Mouse (Mus musculus): ENCODE data around the gene Oaz1. TPM values are rescaled to one million over a fixed set of nuclear protein-coding genes. Genes with fewer than 3 reads are reported as not detected.

Gene Oaz1
- polyA plus RNA-seq, 1 experiment = 1,045 TPM

DNA sequence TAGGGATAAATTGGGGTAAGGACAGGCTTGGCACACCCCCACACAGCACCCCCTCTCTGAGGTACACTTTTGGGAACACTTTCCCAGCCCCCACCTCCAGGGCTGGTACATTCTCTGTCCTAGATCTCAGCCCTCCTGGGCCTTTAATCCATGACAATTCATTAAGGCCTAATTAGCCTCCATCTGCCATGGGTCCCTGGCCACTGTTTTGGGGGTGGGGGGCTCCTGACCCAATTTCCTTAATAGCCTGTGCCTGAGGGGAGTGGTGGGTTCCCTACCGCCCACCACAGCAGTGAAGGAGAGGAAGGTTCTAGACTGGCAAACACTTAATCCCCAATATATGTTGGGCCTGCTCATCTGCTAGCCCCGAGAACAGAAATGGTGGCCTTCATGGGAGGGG lies 15.2 kb downstream of the Oaz1 start:
- WGBS = 79% methylated on average over 2 of the region's 2 CpGs
- no peak for DNase-seq

DNA sequence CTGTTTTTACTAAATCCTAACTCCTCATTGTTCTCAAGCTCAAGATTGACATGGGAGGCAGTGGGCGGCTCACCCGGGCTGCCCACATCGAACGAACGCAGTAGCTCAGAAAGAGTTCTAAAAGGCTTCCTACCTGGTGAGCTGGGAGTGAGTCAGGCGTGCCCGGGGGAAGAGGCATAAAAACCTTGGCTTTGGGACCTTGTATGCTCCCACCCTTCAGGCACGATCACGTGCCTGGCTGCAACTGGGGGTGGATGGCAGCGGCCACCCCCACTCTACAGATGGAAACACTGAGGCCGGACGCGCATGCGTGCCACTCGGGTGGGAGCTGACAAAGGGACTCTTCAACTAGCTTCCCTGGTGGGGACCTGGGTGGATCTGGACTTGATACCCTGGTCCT lies 15.9 kb downstream of the Oaz1 start:
- Histone ChIP-seq H3K27me3 (replicated peaks; ENCODE audit: control insufficient read depth, insufficient read depth, low read length) (no peaks in the 10 kb centered on the region; the same call in 1 of the 2 replicates), H3K36me3 (ENCODE audit: control insufficient read depth, insufficient read depth, low read length) (no peaks in the 10 kb centered on the region), H3K4me1 (ENCODE audit: control insufficient read depth, insufficient read depth, low read length) (no peaks in the 10 kb centered on the region), H3K27ac (ENCODE audit: insufficient read depth, low read depth, low read length) (no peak overlapping the region), H3K4me3 (ENCODE audit: insufficient read depth, low read depth, low read length) (no peak overlapping the region)
- no peak for DNase-seq
- WGBS = 77% methylated on average over 15 of the region's 15 CpGs
- no peak for TF ChIP-seq CTCF (conservative IDR thresholded peaks at IDR 0.05; ENCODE audit: insufficient read depth, insufficient read length, low read depth, low read length)
- TF ChIP-seq POLR2A (IDR thresholded peaks at IDR 0.05; ENCODE audit: low read depth, low read length) = no peak

More for the DNA sequence above, 15.2 kb downstream of the Oaz1 start:
- Histone ChIP-seq H3K36me3 (ENCODE audit: control insufficient read depth, insufficient read depth, low read length) (no peaks in the 10 kb centered on the region), H3K4me1 (ENCODE audit: control insufficient read depth, insufficient read depth, low read length) (no peaks in the 10 kb centered on the region), H3K27me3 (replicated peaks; ENCODE audit: control insufficient read depth, insufficient read depth, low read length) (no peaks in the 10 kb centered on the region; the same call in 1 of the 2 replicates), H3K27ac (ENCODE audit: insufficient read depth, low read depth, low read length) (no peak overlapping the region), H3K4me3 (ENCODE audit: insufficient read depth, low read depth, low read length) (no peak overlapping the region)
- no peak for TF ChIP-seq POLR2A (IDR thresholded peaks at IDR 0.05; ENCODE audit: low read depth, low read length)
- no peak for TF ChIP-seq CTCF (conservative IDR thresholded peaks at IDR 0.05; ENCODE audit: insufficient read depth, insufficient read length, low read depth, low read length)

DNA sequence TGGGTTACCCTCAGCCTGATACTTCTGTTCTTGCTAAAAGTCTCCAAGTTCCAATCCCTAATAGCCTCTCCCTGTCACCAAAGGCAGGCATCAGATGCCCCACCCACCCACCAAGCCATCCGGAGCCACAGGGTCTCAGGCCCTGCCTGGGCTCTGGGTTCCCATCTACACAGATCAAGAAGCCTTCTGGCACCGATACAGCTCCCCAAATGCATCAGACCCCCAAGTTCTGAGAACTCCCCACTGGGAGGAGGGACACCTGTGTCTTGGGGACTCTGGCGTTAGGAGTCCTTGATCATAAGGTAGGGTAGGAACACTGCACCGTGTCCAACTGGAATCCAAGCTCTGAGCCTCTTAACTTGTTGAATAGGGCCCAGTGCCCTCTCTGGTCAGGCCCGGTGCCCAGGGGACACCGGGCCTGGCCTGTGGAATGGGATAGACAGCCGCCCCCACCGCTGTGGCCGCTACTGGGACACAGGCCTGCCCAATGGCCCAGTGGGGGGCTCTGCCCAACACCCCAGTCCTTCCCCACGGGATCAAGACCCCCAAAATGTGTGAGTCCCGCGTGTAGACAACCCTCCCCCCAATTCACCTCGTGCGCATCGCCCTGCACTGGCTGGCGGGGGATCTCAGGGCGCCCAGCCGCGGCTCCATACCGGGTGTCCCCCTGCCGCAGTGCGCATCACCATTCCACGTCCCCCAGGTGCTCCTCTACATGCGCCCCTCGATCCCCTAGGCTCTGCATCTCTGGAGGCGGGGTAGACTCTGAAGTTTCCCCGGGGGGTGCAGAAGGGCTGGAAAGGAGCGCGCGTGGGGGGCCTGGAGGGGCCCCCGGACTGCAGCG lies 16.9 kb downstream of the Oaz1 start:
- WGBS = 12% methylated on average over 32 of the region's 32 CpGs
- H3K27me3 ChIP-seq (replicated peaks; ENCODE audit: control insufficient read depth, insufficient read depth, low read length) = no peaks in the 10 kb centered on the region; the same call in 1 of the 2 replicates
- DNase-seq = no peak
- no peak overlapping the region for H3K27ac ChIP-seq (ENCODE audit: insufficient read depth, low read depth, low read length)
- no peaks in the 10 kb centered on the region for H3K4me1 ChIP-seq (ENCODE audit: control insufficient read depth, insufficient read depth, low read length)
- no peaks in the 10 kb centered on the region for H3K36me3 ChIP-seq (ENCODE audit: control insufficient read depth, insufficient read depth, low read length)
- no peak for TF ChIP-seq POLR2A (IDR thresholded peaks at IDR 0.05; ENCODE audit: low read depth, low read length)
- TF ChIP-seq CTCF (conservative IDR thresholded peaks at IDR 0.05; ENCODE audit: insufficient read depth, insufficient read length, low read depth, low read length) = no peak
- no peak overlapping the region for H3K4me3 ChIP-seq (ENCODE audit: insufficient read depth, low read depth, low read length)

DNA sequence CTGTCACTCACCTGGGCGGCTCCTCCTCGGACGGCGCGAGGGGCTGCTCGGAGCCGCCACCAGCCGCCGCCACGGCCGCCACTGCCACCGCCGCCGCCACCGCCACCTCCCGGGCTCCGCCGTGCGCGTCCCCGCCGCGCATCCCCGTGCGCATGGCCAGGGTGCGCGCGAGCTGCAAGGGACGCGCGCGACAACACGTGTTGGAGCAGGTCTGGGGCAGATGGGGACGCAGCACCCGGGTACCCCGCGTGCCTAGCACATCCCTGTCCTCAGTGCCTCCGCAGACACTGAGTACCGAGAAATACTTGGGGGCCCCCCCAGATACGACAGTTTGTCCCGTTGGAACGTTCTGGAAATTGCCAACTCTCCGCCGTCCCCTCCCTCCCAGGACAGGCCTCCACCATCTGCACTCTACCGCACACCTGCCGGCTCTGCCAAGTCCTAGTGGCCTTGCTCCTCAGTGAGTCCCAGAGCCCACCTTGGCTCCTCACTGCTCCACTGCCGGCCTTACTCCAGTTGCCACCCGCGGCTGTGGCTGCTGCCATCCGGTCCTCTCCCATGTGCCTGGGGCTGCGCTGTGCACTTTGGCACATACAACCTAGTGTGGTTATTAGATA lies 17.6 kb downstream of the Oaz1 start, which contains the start of gene Lingo3:
Gene Lingo3 (minus strand): TSS at position 109 of the 617 bp plus-strand sequence.
- TF ChIP-seq CTCF (conservative IDR thresholded peaks at IDR 0.05; ENCODE audit: insufficient read depth, insufficient read length, low read depth, low read length) (no peak), POLR2A (IDR thresholded peaks at IDR 0.05; ENCODE audit: low read depth, low read length) (no peak)
- H3K4me3 ChIP-seq (ENCODE audit: insufficient read depth, low read depth, low read length) = no peak within 1 kb of the TSS
- DNase-seq = no peak
- H3K4me1 ChIP-seq (ENCODE audit: control insufficient read depth, insufficient read depth, low read length) = no peaks in the 10 kb centered on the region
- 4% methylated on average over 51 of the region's 51 CpGs for WGBS
- no peaks in the 10 kb centered on the region for H3K36me3 ChIP-seq (ENCODE audit: control insufficient read depth, insufficient read depth, low read length)
- no peak within 1 kb of the TSS for H3K27ac ChIP-seq (ENCODE audit: insufficient read depth, low read depth, low read length)
- no peaks in the 10 kb centered on the region; the same call in 1 of the 2 replicates for H3K27me3 ChIP-seq (replicated peaks; ENCODE audit: control insufficient read depth, insufficient read depth, low read length)

DNA sequence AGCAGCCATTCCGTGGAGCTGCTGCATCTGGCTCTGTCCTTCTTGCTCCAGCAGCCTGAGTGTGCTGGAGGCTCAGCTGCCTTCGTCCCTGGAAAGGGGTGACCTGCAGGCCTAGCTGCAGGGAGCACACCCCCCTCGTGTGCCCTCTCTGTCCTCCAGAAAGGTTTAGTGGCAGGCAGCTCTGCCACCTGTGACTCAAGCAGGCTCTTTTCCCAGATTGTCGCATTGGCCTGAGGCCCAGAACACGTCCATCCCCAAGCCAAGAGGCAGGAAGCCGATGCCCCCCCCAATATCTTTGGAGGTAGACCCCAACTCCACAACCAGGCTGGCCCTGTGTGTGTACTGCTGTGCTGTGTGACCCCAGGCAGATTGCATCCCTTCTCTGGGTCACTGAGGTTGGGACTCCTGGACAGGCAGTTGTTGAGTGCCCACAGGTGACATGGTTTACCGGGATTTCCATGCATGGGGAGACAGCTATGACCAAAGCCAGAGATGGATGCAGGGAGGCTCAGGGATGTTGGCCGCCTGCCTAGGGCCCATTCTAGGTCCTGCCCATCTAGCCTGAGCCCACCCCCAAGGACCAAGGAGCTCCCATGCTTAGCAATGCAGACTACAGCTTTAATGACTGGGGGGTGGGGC lies 18.7 kb downstream of the Oaz1 start:
- Histone ChIP-seq H3K4me1 (ENCODE audit: control insufficient read depth, insufficient read depth, low read length) (no peaks in the 10 kb centered on the region), H3K4me3 (ENCODE audit: insufficient read depth, low read depth, low read length) (no peak overlapping the region), H3K36me3 (ENCODE audit: control insufficient read depth, insufficient read depth, low read length) (no peaks in the 10 kb centered on the region), H3K27ac (ENCODE audit: insufficient read depth, low read depth, low read length) (no peak overlapping the region), H3K27me3 (replicated peaks; ENCODE audit: control insufficient read depth, insufficient read depth, low read length) (no peaks in the 10 kb centered on the region; the same call in 1 of the 2 replicates)
- DNase-seq = no peak
- WGBS = 63% methylated on average over 8 of the region's 8 CpGs
- no peak for TF ChIP-seq POLR2A (IDR thresholded peaks at IDR 0.05; ENCODE audit: low read depth, low read length)
- TF ChIP-seq CTCF (conservative IDR thresholded peaks at IDR 0.05; ENCODE audit: insufficient read depth, insufficient read length, low read depth, low read length) = no peak

DNA sequence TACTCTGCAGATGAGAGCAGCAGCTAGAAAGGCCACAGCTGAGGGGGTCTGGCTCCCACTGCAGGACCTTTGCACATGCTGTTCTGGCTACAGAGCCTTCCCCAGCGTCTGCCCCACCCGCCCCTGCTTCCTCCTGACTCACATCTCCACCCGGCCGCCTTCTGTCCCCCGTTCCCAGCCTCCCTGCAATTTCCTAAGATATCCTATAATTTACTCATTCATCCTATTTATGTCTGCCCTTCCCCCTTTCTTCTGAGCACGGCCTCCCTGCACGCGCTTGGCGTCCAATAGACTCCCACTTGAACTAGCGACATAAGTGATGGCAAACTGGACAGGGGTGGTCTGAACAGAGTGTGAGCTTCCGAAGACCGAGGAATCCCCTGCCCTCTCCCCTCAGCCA lies 19.3 kb downstream of the Oaz1 start:
- WGBS = 63% methylated on average over 12 of the region's 12 CpGs
- DNase-seq = no peak
- H3K27me3 ChIP-seq (replicated peaks; ENCODE audit: control insufficient read depth, insufficient read depth, low read length) = no peaks in the 10 kb centered on the region; the same call in 1 of the 2 replicates
- H3K4me1 ChIP-seq (ENCODE audit: control insufficient read depth, insufficient read depth, low read length) = no peaks in the 10 kb centered on the region
- TF ChIP-seq POLR2A (IDR thresholded peaks at IDR 0.05; ENCODE audit: low read depth, low read length) (no peak), CTCF (conservative IDR thresholded peaks at IDR 0.05; ENCODE audit: insufficient read depth, insufficient read length, low read depth, low read length) (no peak)
- no peaks in the 10 kb centered on the region for H3K36me3 ChIP-seq (ENCODE audit: control insufficient read depth, insufficient read depth, low read length)
- no peak overlapping the region for H3K27ac ChIP-seq (ENCODE audit: insufficient read depth, low read depth, low read length)
- no peak overlapping the region for H3K4me3 ChIP-seq (ENCODE audit: insufficient read depth, low read depth, low read length)
